Mouse (Mus musculus): ENCODE measurements around the gene Usp30. TPM values are rescaled to one million over a fixed set of nuclear protein-coding genes. Genes with fewer than 3 reads are reported as not detected.
A peak's percentile ranks its signal among the peaks of the same experiment; 100 is the strongest.

The Usp30 gene
- polyA plus RNA-seq, 1 experiment from 2014 or later, result 11.9 TPM

DNA sequence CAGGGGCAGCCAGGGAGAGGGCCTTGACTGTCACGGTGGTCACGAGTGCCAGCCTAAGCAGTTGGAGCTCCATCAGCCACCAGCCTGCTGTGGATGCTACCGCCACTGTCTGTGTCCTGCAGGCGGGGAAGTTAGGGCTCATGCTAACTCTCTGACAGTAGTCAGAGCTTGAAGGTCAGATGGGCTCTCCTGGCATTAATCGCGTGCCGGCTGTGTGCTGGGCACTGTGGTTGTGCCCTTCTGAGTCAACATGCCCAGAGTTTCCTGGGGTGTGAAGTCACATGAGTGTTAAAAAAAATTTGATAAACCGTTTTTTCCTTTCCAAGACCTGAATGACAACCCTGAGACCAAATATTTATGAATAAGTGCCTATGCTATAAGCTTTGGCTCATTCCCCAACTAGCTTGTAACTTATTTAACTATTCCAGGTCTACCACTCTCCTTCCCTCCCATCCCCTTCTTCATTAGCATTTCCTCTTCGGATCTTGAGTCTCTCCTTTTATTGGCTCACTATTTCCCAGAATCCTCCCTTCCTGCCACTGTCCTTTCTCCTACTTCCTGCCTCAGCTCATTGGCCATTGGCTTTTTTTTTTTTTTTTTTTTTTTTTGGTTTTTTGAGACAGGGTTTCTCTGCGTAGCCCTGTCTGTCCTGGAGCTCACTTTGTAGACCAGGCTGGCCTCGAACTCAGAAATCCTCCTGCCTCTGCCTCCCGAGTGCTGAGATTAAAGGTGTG, 87.3 kb downstream of the Usp30 start:
- Histone ChIP-seq H3K27ac (no peak overlapping the region), H3K36me3 (no peaks in the 10 kb centered on the region), H3K4me1 (peaks cover 15% of the 10 kb centered on the region), H3K27me3 (no peaks in the 10 kb centered on the region), H3K4me3 (no peak overlapping the region), H3K9ac (no peak overlapping the region), H3K4me2 (no peak overlapping the region), H3K9me3 (no peaks in the 10 kb centered on the region)
- WGBS, result 83% methylated on average over 12 of the region's 12 CpGs
- ATAC-seq (ENCODE audit: insufficient number of reproducible peaks, low FRiP score, low TSS enrichment, low read depth), result no peak

DNA sequence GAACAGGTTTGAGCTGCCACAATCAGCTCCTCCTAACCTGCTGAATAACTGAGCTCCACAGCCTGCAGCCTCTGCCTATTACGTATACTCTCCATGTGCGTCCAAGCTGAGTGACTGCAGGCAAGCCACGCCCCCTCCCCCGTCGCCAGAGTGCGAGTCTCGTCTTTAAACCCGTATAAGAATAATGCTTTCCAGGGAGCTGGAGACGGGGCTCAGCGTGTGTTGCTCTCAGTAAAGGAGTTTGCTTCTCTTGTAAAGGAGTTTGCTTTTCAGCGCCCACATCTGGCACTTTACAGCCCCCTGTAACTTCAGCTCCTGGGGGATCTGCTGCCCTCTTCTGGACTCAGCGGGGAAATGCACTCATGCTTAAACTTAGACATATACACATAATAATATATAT, 88.2 kb downstream of the Usp30 start:
- 2% methylated on average over 12 of the region's 12 CpGs for WGBS

DNA sequence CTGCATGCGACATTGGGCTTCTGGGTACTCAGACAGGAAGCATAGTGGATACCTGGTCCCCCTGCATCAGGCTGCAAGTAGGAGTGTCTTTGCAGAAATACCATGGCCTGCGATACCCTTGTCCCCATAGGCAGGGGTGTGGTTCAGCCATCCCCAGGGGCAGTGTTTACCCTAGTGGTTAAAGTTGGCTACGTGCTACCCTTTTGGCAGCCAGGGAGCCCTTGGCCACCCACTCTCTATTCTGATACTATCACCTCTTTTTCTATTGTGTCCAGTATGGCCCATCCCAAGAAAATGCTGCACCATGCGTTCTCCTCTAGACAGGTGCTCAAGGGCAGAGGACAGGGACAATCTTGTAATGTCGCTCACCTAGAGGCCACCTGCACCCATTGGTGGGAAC, 89.5 kb downstream of the Usp30 start:
- no peak overlapping the region for H3K4me3 ChIP-seq
- H3K4me2 ChIP-seq, result no peak overlapping the region
- H3K36me3 ChIP-seq, result no peaks in the 10 kb centered on the region
- no peaks in the 10 kb centered on the region for H3K27me3 ChIP-seq
- H3K4me1 ChIP-seq, result peaks cover 15% of the 10 kb centered on the region
- H3K9ac ChIP-seq, result no peak overlapping the region
- no peak overlapping the region for H3K27ac ChIP-seq
- ATAC-seq (ENCODE audit: insufficient number of reproducible peaks, low FRiP score, low TSS enrichment, low read depth), result no peak
- H3K9me3 ChIP-seq, result no peaks in the 10 kb centered on the region
- 83% methylated on average over 5 of the region's 5 CpGs for WGBS

More for the DNA sequence above, 88.2 kb downstream of the Usp30 start:
- H3K36me3 ChIP-seq, result no peaks in the 10 kb centered on the region
- H3K4me3 ChIP-seq, result peak overlapping the region; percentile 27
- H3K4me2 ChIP-seq, result 0 out of 2 replicates have a peak overlapping the region, but pooled peaks have one; percentile 26
- H3K4me1 ChIP-seq, result peaks cover 15% of the 10 kb centered on the region
- H3K27ac ChIP-seq, result peak overlapping the region; percentile 17; the same call in 1 of the 2 replicates
- H3K27me3 ChIP-seq, result no peaks in the 10 kb centered on the region
- no peak for ATAC-seq (ENCODE audit: insufficient number of reproducible peaks, low FRiP score, low TSS enrichment, low read depth)
- no peak overlapping the region for H3K9ac ChIP-seq
- H3K9me3 ChIP-seq, result no peaks in the 10 kb centered on the region

DNA sequence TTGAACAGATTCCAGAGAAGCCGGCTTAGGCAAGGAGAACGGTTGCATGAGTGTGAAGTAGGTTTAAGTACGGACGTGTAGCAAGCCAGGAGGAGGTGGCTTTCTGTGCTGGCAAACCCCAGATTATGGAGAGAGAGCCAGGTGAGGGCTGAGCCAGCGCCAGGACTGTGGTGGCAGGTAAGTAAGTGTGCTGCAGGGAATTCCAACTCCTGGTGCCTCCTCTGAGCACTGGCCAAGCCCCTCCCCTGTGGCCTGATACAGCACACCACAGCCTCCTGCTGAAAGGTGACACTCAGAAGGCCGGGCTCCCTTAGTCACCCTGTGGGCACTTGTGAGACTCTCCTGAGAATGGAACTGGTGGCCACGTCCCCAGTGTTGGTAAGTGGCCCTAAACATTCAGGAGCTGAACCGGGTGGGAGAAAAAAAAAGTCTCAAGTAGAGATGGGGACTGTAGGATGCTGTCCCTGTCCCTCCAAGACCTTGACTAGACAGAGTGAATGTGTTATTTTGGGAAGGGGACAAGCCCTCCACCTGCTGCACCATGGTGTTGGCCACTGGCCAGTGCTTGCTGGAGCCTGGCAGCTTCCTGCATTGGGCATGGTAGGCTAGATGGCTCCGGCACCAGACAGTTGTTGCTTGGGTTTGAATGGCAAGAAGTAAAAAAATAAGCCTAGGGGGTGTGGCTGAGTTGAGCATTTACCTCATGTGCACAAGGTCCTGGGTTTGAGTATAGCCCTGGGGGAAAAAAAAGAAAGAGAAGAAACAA, 90.1 kb downstream of the Usp30 start:
- Histone ChIP-seq H3K27me3 (no peaks in the 10 kb centered on the region), H3K9ac (no peak overlapping the region), H3K4me1 (peaks cover 15% of the 10 kb centered on the region), H3K27ac (no peak overlapping the region), H3K36me3 (no peaks in the 10 kb centered on the region), H3K4me2 (no peak overlapping the region), H3K9me3 (no peaks in the 10 kb centered on the region), H3K4me3 (no peak overlapping the region)
- 53% methylated on average over 9 of the region's 9 CpGs for WGBS
- no peak for ATAC-seq (ENCODE audit: insufficient number of reproducible peaks, low FRiP score, low TSS enrichment, low read depth)

DNA sequence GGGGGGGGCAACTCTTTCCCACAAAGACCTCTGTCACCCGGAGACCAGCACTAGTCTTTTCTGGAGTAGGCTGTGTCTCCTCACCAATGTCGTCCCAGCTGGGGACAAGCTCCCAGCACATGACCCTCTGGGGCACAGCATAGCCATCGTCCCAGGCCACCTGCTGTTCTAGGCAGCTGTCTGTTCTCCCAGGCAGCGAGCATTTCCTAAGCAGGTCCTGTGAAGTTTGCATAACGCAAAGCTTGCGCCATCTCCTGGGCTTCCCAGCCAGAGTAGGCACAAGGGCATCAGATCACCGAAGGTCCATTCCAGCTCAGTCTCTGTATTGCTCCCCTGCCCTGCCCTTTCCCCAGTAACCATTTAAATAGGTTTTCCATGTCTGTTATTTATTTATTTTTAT, 92.0 kb downstream of the Usp30 start:
- Histone ChIP-seq H3K9ac (no peak overlapping the region), H3K4me1 (peaks cover 15% of the 10 kb centered on the region), H3K9me3 (no peaks in the 10 kb centered on the region), H3K27ac (no peak overlapping the region), H3K27me3 (no peaks in the 10 kb centered on the region), H3K36me3 (no peaks in the 10 kb centered on the region), H3K4me2 (no peak overlapping the region), H3K4me3 (no peak overlapping the region)
- ATAC-seq (ENCODE audit: insufficient number of reproducible peaks, low FRiP score, low TSS enrichment, low read depth), result no peak
- WGBS, result 57% methylated on average over 7 of the region's 7 CpGs

DNA sequence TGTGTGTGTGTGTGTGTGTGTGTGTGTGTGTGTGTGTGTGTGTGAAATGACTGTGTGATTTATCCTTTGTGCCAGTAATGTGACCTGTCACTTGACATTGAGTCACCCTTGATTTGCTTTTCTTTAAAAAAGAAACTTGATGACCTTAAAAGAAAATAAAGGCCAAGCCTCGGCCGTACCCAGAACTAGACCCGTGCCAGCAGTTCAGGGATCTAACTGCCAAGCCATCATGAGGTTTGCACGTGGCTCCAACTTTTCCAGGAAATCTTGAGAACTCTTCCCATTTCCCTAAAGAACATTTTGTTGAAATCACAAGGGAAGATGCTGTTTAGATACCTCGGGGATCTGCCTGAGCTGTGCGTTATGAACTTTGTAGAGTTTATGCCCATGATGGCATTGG, 96.2 kb downstream of the Usp30 start:
- 78% methylated on average over 6 of the region's 6 CpGs for WGBS
- ATAC-seq (ENCODE audit: insufficient number of reproducible peaks, low FRiP score, low TSS enrichment, low read depth), result no peak
- H3K27ac ChIP-seq, result no peak overlapping the region
- H3K4me2 ChIP-seq, result no peak overlapping the region
- no peaks in the 10 kb centered on the region for H3K36me3 ChIP-seq
- H3K27me3 ChIP-seq, result no peaks in the 10 kb centered on the region
- H3K4me1 ChIP-seq, result no peaks in the 10 kb centered on the region
- H3K9me3 ChIP-seq, result no peaks in the 10 kb centered on the region
- H3K9ac ChIP-seq, result no peak overlapping the region
- no peak overlapping the region for H3K4me3 ChIP-seq

DNA sequence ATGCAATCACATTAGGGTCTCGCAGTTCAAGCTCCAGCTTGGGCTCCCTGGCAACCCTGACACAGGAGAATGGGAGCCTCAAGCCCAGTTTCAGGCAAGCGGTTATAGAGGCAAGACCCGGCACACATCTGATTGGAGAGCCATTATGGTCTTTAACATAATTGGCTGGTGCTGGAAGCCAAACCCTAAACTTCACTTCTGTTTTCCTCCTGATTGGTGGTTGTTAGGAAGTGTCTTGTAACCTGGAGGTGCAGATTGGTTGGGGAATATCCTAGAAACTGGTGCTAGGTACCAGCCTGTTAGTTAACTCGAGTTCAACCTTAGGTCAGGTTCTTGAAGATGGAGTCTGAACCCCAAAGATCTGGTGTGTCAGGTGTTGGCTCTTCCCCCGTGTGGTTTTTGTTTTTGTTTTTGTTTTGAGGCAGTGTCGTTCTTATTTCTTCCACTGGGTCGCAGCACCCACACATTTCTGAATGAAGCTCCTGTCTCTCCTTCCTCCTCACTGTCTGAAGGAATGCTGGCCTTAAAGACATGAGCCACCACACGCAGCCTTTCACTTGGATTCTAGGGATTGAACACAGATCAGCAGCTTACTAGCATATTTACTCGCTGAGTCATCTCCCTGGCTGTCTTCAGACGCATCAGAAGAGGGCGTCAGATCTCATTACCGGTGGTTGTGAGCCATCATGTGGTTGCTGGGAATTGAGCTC, 97.0 kb downstream of the Usp30 start:
- Histone ChIP-seq H3K4me3 (no peak overlapping the region), H3K9me3 (no peaks in the 10 kb centered on the region), H3K36me3 (no peaks in the 10 kb centered on the region), H3K27me3 (no peaks in the 10 kb centered on the region), H3K4me2 (no peak overlapping the region), H3K4me1 (no peaks in the 10 kb centered on the region), H3K9ac (no peak overlapping the region), H3K27ac (no peak overlapping the region)
- WGBS, result 45% methylated on average over 12 of the region's 12 CpGs
- ATAC-seq (ENCODE audit: insufficient number of reproducible peaks, low FRiP score, low TSS enrichment, low read depth), result no peak

DNA sequence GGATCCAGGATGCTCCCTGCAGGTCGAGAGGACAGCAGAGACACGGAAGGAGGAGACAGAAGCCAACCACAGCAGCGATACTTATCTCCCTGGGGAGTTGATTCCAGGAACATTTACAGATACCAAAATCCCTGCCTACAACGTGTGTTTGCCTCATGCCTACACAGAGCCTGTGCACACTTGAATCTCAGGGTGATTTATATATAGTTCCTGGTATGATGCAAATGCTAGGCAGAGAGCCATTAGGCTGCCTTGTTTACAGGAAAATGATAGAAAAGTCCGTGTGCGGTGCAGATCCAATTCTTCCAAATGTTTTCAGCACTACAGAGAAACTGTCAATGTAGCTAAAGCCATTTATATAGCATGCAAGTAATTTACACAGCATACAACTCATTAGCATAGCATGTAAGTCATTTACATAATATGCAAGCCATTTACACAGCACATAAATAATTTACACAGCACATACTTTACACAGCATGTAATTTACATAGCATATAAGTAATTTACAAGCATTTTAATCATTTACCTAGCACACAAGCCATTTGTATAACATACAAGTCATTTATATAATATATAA, 97.9 kb downstream of the Usp30 start:
- WGBS, result 65% methylated on average over 6 of the region's 6 CpGs
- no peaks in the 10 kb centered on the region for H3K9me3 ChIP-seq
- ATAC-seq (ENCODE audit: insufficient number of reproducible peaks, low FRiP score, low TSS enrichment, low read depth), result no peak
- H3K4me2 ChIP-seq, result no peak overlapping the region
- no peaks in the 10 kb centered on the region for H3K27me3 ChIP-seq
- no peak overlapping the region for H3K4me3 ChIP-seq
- H3K27ac ChIP-seq, result no peak overlapping the region
- H3K9ac ChIP-seq, result no peak overlapping the region
- H3K36me3 ChIP-seq, result no peaks in the 10 kb centered on the region
- H3K4me1 ChIP-seq, result no peaks in the 10 kb centered on the region

DNA sequence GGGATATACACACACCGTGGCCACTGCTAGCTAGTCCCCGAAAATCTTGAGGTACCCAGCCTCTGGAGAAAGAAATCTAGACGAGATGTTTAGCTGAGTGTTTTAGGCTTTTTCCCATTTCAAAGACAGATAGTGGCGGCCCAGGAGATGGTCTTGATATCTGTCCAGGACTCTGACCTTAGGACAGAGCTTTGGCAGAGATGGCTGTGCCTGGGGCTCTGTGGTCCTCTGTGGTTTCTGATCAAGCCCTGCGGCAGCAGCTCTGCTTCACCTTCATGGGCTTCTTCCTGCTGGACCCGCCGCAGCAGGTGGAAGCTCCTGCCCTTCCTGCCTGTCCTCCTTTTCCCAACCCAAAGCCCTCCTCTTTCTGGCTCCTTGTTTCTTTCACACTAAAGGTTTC, 105.1 kb downstream of the Usp30 start:
- Histone ChIP-seq H3K36me3 (no peaks in the 10 kb centered on the region), H3K4me2 (no peak overlapping the region), H3K4me1 (peaks cover 5% of the 10 kb centered on the region; the same call in 1 of the 2 replicates), H3K9ac (no peak overlapping the region), H3K27me3 (no peaks in the 10 kb centered on the region), H3K4me3 (no peak overlapping the region), H3K27ac (no peak overlapping the region), H3K9me3 (no peaks in the 10 kb centered on the region)
- no peak for ATAC-seq (ENCODE audit: insufficient number of reproducible peaks, low FRiP score, low TSS enrichment, low read depth)
- WGBS, result 76% methylated on average over 7 of the region's 7 CpGs

DNA sequence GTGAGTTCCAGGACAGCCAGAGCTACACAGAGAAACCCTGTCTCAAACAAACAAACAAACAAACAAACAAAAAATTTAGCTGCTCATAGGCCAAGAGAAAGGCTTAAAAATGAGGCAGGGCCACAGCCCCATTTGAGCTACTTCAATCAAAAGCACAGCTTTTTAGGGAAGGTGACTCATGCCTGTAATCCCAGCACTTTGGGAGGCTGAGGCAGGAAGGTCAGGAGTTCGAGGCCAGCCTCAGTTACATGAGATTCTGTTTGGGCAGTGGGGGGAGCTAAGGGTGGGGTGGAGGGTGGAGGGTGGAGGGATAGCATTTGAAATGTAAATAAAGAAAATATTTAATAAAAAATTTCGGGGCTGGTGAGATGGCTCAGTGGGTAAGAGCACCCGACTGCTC, 107.7 kb downstream of the Usp30 start:
- no peaks in the 10 kb centered on the region for H3K36me3 ChIP-seq
- H3K27me3 ChIP-seq, result no peaks in the 10 kb centered on the region
- H3K4me3 ChIP-seq, result no peak overlapping the region
- peaks cover 18% of the 10 kb centered on the region for H3K4me1 ChIP-seq
- no peaks in the 10 kb centered on the region for H3K9me3 ChIP-seq
- no peak overlapping the region for H3K4me2 ChIP-seq
- ATAC-seq (ENCODE audit: insufficient number of reproducible peaks, low FRiP score, low TSS enrichment, low read depth), result no peak
- H3K9ac ChIP-seq, result no peak overlapping the region
- WGBS, result 87% methylated on average over 3 of the region's 3 CpGs
- no peak overlapping the region for H3K27ac ChIP-seq

DNA sequence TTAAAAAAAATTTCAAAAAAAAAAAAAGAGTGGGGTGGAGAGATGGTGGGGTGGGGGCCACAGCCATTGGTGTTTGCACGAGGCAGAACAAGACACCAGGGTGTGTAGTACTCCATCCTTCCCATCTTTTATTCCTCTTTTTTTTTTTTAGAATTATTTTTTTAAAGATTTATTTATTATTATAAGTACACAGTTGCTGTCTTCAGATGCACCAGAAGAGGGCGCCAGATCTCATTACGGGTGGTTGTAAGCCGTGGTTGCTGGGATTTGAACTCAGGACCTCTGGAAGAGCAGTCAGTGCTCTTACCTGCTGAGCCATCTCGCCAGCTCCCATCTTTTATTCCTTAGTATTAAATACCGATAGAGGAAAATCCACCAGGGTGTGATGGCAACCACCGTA, 108.2 kb downstream of the Usp30 start:
- no peak overlapping the region for H3K4me2 ChIP-seq
- H3K4me3 ChIP-seq, result no peak overlapping the region
- H3K9me3 ChIP-seq, result no peaks in the 10 kb centered on the region
- 71% methylated on average over 7 of the region's 7 CpGs for WGBS
- ATAC-seq (ENCODE audit: insufficient number of reproducible peaks, low FRiP score, low TSS enrichment, low read depth), result no peak
- peaks cover 18% of the 10 kb centered on the region for H3K4me1 ChIP-seq
- no peaks in the 10 kb centered on the region for H3K27me3 ChIP-seq
- H3K36me3 ChIP-seq, result no peaks in the 10 kb centered on the region
- no peak overlapping the region for H3K27ac ChIP-seq
- H3K9ac ChIP-seq, result no peak overlapping the region
